Mouse (Mus musculus) megakaryocyte progenitor cell, adult 5-6 weeks (primary cell): Measurements from ENCODE around the gene Rap1gds1. TPM values are rescaled to one million over a fixed set of nuclear protein-coding genes. Genes with fewer than 3 reads are reported as not detected.

Source experiments
- ATAC-seq: replicated peaks from 2 replicates; pipeline ENCODE4 v1.8.0; 2016; ENCODE audit warnings: mild to moderate bottlenecking, moderate TSS enrichment, inconsistent platforms; ENCODE audit not compliant: poor library complexity
- total RNA-seq, 2 experiments: library from RNA; stranded (forward) in 1 of 2; stranded (reverse) in 1 of 2; fragments of 157-497, 149-512 nt in 1 of 2; fragments of 200-1000 nt in 1 of 2; gene quantifications; 2 replicates each; pipeline versions ENCODE4 v1.2.3 to v1.2.4; 2015 to 2017

The Rap1gds1 gene
- total RNA-seq, 2 experiments from 2014 or later: 19.2 to 57.5 TPM

GRCm38 (mm10) chr3:138886121-138886520, 188.9 kb downstream of the Rap1gds1 start:
- no peak for ATAC-seq

GRCm38 (mm10) chr3:138881725-138882347, 193.2 kb downstream of the Rap1gds1 start:
- ATAC-seq: no peak

- ATAC-seq: no peak
These were observed 193.8 kb downstream of the Rap1gds1 start for GRCm38 (mm10) chr3:138880999-138881724.

- no peak for ATAC-seq
These were observed 197.3 kb downstream of the Rap1gds1 start for GRCm38 (mm10) chr3:138877741-138878140.

- ATAC-seq: no peak
These were observed 198.1 kb downstream of the Rap1gds1 start for GRCm38 (mm10) chr3:138876931-138877361.

GRCm38 (mm10) chr3:138876418-138876817, 198.6 kb downstream of the Rap1gds1 start:
- ATAC-seq: no peak

- no peak for ATAC-seq
These were observed 199.1 kb downstream of the Rap1gds1 start for GRCm38 (mm10) chr3:138875936-138876335.

Other genes starting within 250 kb of the Rap1gds1 start
- gene Stpg2, start 130.5 kb upstream of the Rap1gds1 start, total RNA-seq (2015): not detected in 2 replicates
- not detected in 2 replicates for gene Stpg2, start 130.5 kb upstream of the Rap1gds1 start, total RNA-seq (2017)